ENCODE assay signal across 22 mouse cellular contexts in the genomic region with DNA sequence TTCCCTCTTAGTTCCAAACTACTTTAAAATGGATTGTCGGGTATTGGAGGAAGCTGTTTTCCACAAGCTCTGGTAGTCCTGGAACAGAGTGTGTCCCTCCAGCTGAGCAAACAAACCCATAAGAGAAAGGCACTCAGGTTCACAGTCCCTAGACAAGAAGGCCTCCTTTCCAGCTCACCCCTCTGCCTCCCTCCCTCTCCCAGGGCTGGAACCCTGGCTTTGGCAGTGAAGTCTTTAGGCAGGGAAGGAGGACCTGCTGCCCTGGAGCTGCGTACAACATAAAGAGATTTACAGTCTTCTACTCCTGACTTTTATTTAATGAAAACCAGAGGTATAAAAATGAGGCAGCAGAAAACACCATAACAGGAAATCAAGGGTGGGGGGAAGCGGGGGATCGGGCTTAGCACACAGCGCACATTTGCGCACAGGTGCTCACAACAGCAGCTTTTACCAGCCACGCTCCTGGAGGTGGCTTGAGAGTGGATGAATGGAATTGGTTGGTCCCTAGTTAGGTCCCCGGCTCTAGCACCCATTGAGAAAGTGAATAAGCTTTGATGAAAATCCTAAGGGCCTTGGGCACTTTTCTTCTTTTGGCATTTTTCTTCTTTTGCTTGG.
DNase-seq lines count a peak whose midpoint lies in the region; ATAC-seq and TF ChIP-seq lines count a peak whose summit lies in the region.
"Had no signal": no experiment of that assay in that cellular context is flagged by ENCODE, and none has a peak within 500 bp of the region (broad histone marks: within the 10 kb centered on the region; RNA-seq: fewer than 3 reads in every experiment).

No protein-coding gene starts in this region.

- peaks cover 28% of the 10 kb centered on the region for H3K4me1 ChIP-seq in kidney, embryonic 14.5 days (ENCODE audit: control insufficient read depth, insufficient read depth, low read length)
- H3K4me1 ChIP-seq in thymus, adult 2 months (replicated peaks; ENCODE audit: control insufficient read depth, insufficient read depth, low read length): no peaks in the 10 kb centered on the region
- peaks cover 26% of the 10 kb centered on the region for H3K4me1 ChIP-seq in limb, embryonic 11.5 days (ENCODE audit: control insufficient read depth, insufficient read depth, low read length)
- H3K4me1 ChIP-seq: hindbrain, embryonic 13.5 days; liver, embryonic 15.5 days; neural tube, embryonic 15.5 days had no signal

- H3K27me3 ChIP-seq in kidney, embryonic 14.5 days (ENCODE audit: control insufficient read depth, insufficient read depth, low read length): no peaks in the 10 kb centered on the region
- no peaks in the 10 kb centered on the region for H3K27me3 ChIP-seq in thymus, adult 2 months (ENCODE audit: control insufficient read depth, insufficient read depth, low read length)
- no peaks in the 10 kb centered on the region for H3K27me3 ChIP-seq in limb, embryonic 11.5 days (ENCODE audit: control insufficient read depth, insufficient read depth, low read length)
- H3K27me3 ChIP-seq: heart, embryonic 12.5 days; hindbrain, embryonic 13.5 days; liver, embryonic 15.5 days; neural tube, embryonic 15.5 days had no signal

- no peaks in the 10 kb centered on the region for H3K36me3 ChIP-seq in kidney, embryonic 14.5 days (ENCODE audit: control insufficient read depth, insufficient read depth, low read length)
- no peaks in the 10 kb centered on the region for H3K36me3 ChIP-seq in thymus, adult 2 months (ENCODE audit: control insufficient read depth, insufficient read depth, low read length)
- no peaks in the 10 kb centered on the region for H3K36me3 ChIP-seq in limb, embryonic 11.5 days (ENCODE audit: control insufficient read depth, insufficient read depth, low read length)
- H3K36me3 ChIP-seq: G1E; heart, embryonic 12.5 days; hindbrain, embryonic 13.5 days; liver, embryonic 15.5 days; neural tube, embryonic 15.5 days had no signal

- no peak for TF ChIP-seq POLR2A in thymus, adult 2 months (IDR thresholded peaks at IDR 0.05; ENCODE audit: control insufficient read depth, extremely low read depth, insufficient read depth, low read length, poor library complexity)

- no peak overlapping the region for H3K4me3 ChIP-seq in kidney, embryonic 14.5 days (ENCODE audit: low read length)
- no peak overlapping the region for H3K4me3 ChIP-seq in thymus, adult 2 months (ENCODE audit: control insufficient read depth, insufficient read depth, low read length)
- no peak overlapping the region for H3K4me3 ChIP-seq in limb, embryonic 11.5 days (ENCODE audit: low read depth, low read length)
- H3K4me3 ChIP-seq: heart, embryonic 12.5 days; hindbrain, embryonic 13.5 days; liver, embryonic 15.5 days; neural tube, embryonic 15.5 days had no signal

- no peak for TF ChIP-seq CTCF in thymus, adult 2 months (IDR thresholded peaks at IDR 0.05; ENCODE audit: borderline replicate concordance, control insufficient read depth, extremely low read depth, insufficient read depth, low read length, poor library complexity)

- no peak for DNase-seq in kidney, adult 11 months
- peak; percentile 9 for DNase-seq in thymus, adult 2 months
- no peak for DNase-seq in thymus, postnatal 14 days
- DNase-seq in limb, embryonic 11.5 days (ENCODE audit: low spot score): peak; percentile 63
- no peak for DNase-seq in gastrocnemius, postnatal 4 days (ENCODE audit: low spot score in 2 of 2)
- DNase-seq: adrenal gland, postnatal 14 days; cerebellum, postnatal 10 days; heart, adult 11 months; heart, postnatal 14 days; kidney, postnatal 25 days; right cerebral cortex, postnatal 14 days; thymus, postnatal 25 days had no signal

- ATAC-seq in kidney, embryonic 14.5 days (ENCODE audit: low FRiP score, low TSS enrichment): peak; percentile 44; the same call in 1 of the 2 replicates
- peak; percentile 82 for ATAC-seq in limb, embryonic 11.5 days (ENCODE audit: insufficient number of reproducible peaks, low FRiP score, low TSS enrichment, low read depth)
- no peak for ATAC-seq in megakaryocyte, adult 5-6 weeks (ENCODE audit: poor library complexity, severe bottlenecking)
- ATAC-seq: activated CD4-positive, CD25-positive, alpha-beta regulatory T cell, adult 4 months; forebrain, embryonic 16.5 days; midbrain, embryonic 16.5 days had no signal

- no peak overlapping the region for H3K27ac ChIP-seq in kidney, embryonic 14.5 days (ENCODE audit: low read depth, low read length)
- no peak overlapping the region for H3K27ac ChIP-seq in thymus, adult 2 months (ENCODE audit: control insufficient read depth, insufficient read depth, low read length)
- H3K27ac ChIP-seq in limb, embryonic 11.5 days (replicated peaks; ENCODE audit: low read depth, low read length): peak overlapping the region; percentile 71
- H3K27ac ChIP-seq: hindbrain, embryonic 13.5 days; liver, embryonic 15.5 days; neural tube, embryonic 15.5 days had no signal

- H3K4me2 ChIP-seq in kidney, embryonic 14.5 days (replicated peaks; ENCODE audit: low read depth, low read length): no peak overlapping the region
- H3K4me2 ChIP-seq in limb, embryonic 11.5 days (ENCODE audit: low read depth, severe bottlenecking): no peak overlapping the region
- H3K4me2 ChIP-seq: heart, embryonic 12.5 days; hindbrain, embryonic 13.5 days; liver, embryonic 15.5 days; neural tube, embryonic 15.5 days had no signal

- 66% methylated on average over 8 of the region's 8 CpGs for WGBS in kidney, embryonic 14.5 days
- WGBS in thymus, adult 2 months: 27% methylated on average over 8 of the region's 8 CpGs
- 35% methylated on average over 8 of the region's 8 CpGs for WGBS in limb, embryonic 11.5 days

- no peak overlapping the region for H3K9ac ChIP-seq in kidney, embryonic 14.5 days (ENCODE audit: low read depth, low read length)
- H3K9ac ChIP-seq in limb, embryonic 11.5 days (ENCODE audit: low read length): no peak overlapping the region
- H3K9ac ChIP-seq: heart, embryonic 12.5 days; hindbrain, embryonic 13.5 days; liver, embryonic 15.5 days; neural tube, embryonic 15.5 days had no signal

- H3K9me3 ChIP-seq in kidney, embryonic 14.5 days (ENCODE audit: control insufficient read depth, low read length): no peaks in the 10 kb centered on the region
- H3K9me3 ChIP-seq in limb, embryonic 11.5 days (ENCODE audit: control insufficient read depth, low read length): no peaks in the 10 kb centered on the region
- H3K9me3 ChIP-seq: G1E; heart, embryonic 12.5 days; hindbrain, embryonic 13.5 days; liver, embryonic 15.5 days; neural tube, embryonic 15.5 days had no signal

Comparison
In these comparisons a context has a peak if more than half of its experiments do, and no peak if none do; other contexts are left out.
1. DNase-seq: peak in thymus, adult 2 months (single experiment) and limb, embryonic 11.5 days (single experiment); none in kidney, adult 11 months (single experiment), thymus, postnatal 14 days (single experiment) and gastrocnemius, postnatal 4 days (0 of 2).